Mouse (Mus musculus): ENCODE data around the gene Rsrc1. TPM values are rescaled to one million over a fixed set of nuclear protein-coding genes. Genes with fewer than 3 reads are reported as not detected.

Gene Rsrc1
- total RNA-seq, 1 experiment = 13.2 TPM

- Histone ChIP-seq H3K36me3 (ENCODE audit: control insufficient read depth, insufficient read depth, low read length, poor library complexity, severe bottlenecking) (no peaks in the 10 kb centered on the region), H3K9me3 (ENCODE audit: control insufficient read depth, insufficient read depth, low read depth, low read length) (no peaks in the 10 kb centered on the region), H3K27ac (ENCODE audit: insufficient read depth, low read depth, low read length, poor library complexity, severe bottlenecking) (no peak overlapping the region), H3K9ac (ENCODE audit: insufficient read depth, low read depth, low read length, poor library complexity, severe bottlenecking) (no peak overlapping the region), H3K4me3 (ENCODE audit: insufficient read depth in 1 of 2, low read depth in 1 of 2, low read length in 2 of 2, poor library complexity in 1 of 2, severe bottlenecking in 1 of 2) (no peak overlapping the region), H3K4me1 (ENCODE audit: control insufficient read depth in 2 of 2, insufficient read depth in 2 of 2, low read length in 2 of 2, poor library complexity in 1 of 2) (no peaks in the 10 kb centered on the region)
- TF ChIP-seq HCFC1 (IDR thresholded peaks at IDR 0.05; ENCODE audit: borderline replicate concordance, insufficient read depth, low read length) (no peak), ZC3H11A (IDR thresholded peaks at IDR 0.05; ENCODE audit: borderline replicate concordance, low read depth, low read length) (no peak), MAFK (IDR thresholded peaks at IDR 0.05; ENCODE audit: insufficient read depth, low read depth, low read length) (no peak), ZNF384 (IDR thresholded peaks at IDR 0.05; ENCODE audit: low read depth, low read length) (no peak), CHD2 (IDR thresholded peaks at IDR 0.05; ENCODE audit: low read depth, low read length) (no peak)
- no peak for DNase-seq (ENCODE audit: low read depth, low spot score)
- in situ Hi-C loops (cut with MboI; ENCODE audit: low sequenced_read_pairs in 2 of 2, unreplicated experiment in 2 of 2) = no loop called here
Observed at GRCm38 (mm10) chr3:67135749-67136375, 154.7 kb downstream of the Rsrc1 start.

- Histone ChIP-seq H3K27ac (ENCODE audit: insufficient read depth, low read depth, low read length, poor library complexity, severe bottlenecking) (no peak overlapping the region), H3K4me3 (ENCODE audit: insufficient read depth in 1 of 2, low read depth in 1 of 2, low read length in 2 of 2, poor library complexity in 1 of 2, severe bottlenecking in 1 of 2) (no peak overlapping the region), H3K9me3 (ENCODE audit: control insufficient read depth, insufficient read depth, low read depth, low read length) (no peaks in the 10 kb centered on the region), H3K4me1 (ENCODE audit: control insufficient read depth in 2 of 2, insufficient read depth in 2 of 2, low read length in 2 of 2, poor library complexity in 1 of 2) (no peaks in the 10 kb centered on the region), H3K36me3 (ENCODE audit: control insufficient read depth, insufficient read depth, low read length, poor library complexity, severe bottlenecking) (no peaks in the 10 kb centered on the region), H3K9ac (ENCODE audit: insufficient read depth, low read depth, low read length, poor library complexity, severe bottlenecking) (no peak overlapping the region)
- no peak for DNase-seq (ENCODE audit: low read depth, low spot score)
- TF ChIP-seq ZC3H11A (IDR thresholded peaks at IDR 0.05; ENCODE audit: borderline replicate concordance, low read depth, low read length) = no peak
- no peak for TF ChIP-seq CHD2 (IDR thresholded peaks at IDR 0.05; ENCODE audit: low read depth, low read length)
- no peak for TF ChIP-seq MAFK (IDR thresholded peaks at IDR 0.05; ENCODE audit: insufficient read depth, low read depth, low read length)
- no peak for TF ChIP-seq HCFC1 (IDR thresholded peaks at IDR 0.05; ENCODE audit: borderline replicate concordance, insufficient read depth, low read length)
- no peak for TF ChIP-seq ZNF384 (IDR thresholded peaks at IDR 0.05; ENCODE audit: low read depth, low read length)
- in situ Hi-C loops (cut with MboI; ENCODE audit: low sequenced_read_pairs in 2 of 2, unreplicated experiment in 2 of 2) = no loop called here
Observed at GRCm38 (mm10) chr3:67144952-67145351, 163.8 kb downstream of the Rsrc1 start.

- H3K9ac ChIP-seq (ENCODE audit: insufficient read depth, low read depth, low read length, poor library complexity, severe bottlenecking) = no peak overlapping the region
- no peaks in the 10 kb centered on the region for H3K9me3 ChIP-seq (ENCODE audit: control insufficient read depth, insufficient read depth, low read depth, low read length)
- no peak overlapping the region for H3K4me3 ChIP-seq (ENCODE audit: insufficient read depth in 1 of 2, low read depth in 1 of 2, low read length in 2 of 2, poor library complexity in 1 of 2, severe bottlenecking in 1 of 2)
- H3K4me1 ChIP-seq (ENCODE audit: control insufficient read depth in 2 of 2, insufficient read depth in 2 of 2, low read length in 2 of 2, poor library complexity in 1 of 2) = no peaks in the 10 kb centered on the region
- in situ Hi-C loops (cut with MboI; ENCODE audit: low sequenced_read_pairs in 2 of 2, unreplicated experiment in 2 of 2) = no loop called here
- no peak overlapping the region for H3K27ac ChIP-seq (ENCODE audit: insufficient read depth, low read depth, low read length, poor library complexity, severe bottlenecking)
- TF ChIP-seq ZC3H11A (IDR thresholded peaks at IDR 0.05; ENCODE audit: borderline replicate concordance, low read depth, low read length) (no peak), MAFK (IDR thresholded peaks at IDR 0.05; ENCODE audit: insufficient read depth, low read depth, low read length) (no peak), CHD2 (IDR thresholded peaks at IDR 0.05; ENCODE audit: low read depth, low read length) (no peak), ZNF384 (IDR thresholded peaks at IDR 0.05; ENCODE audit: low read depth, low read length) (no peak), HCFC1 (IDR thresholded peaks at IDR 0.05; ENCODE audit: borderline replicate concordance, insufficient read depth, low read length) (no peak)
- no peaks in the 10 kb centered on the region for H3K36me3 ChIP-seq (ENCODE audit: control insufficient read depth, insufficient read depth, low read length, poor library complexity, severe bottlenecking)
- DNase-seq (ENCODE audit: low read depth, low spot score) = no peak
Observed at GRCm38 (mm10) chr3:67146280-67146679, 165.1 kb downstream of the Rsrc1 start.

GRCm38 (mm10) chr3:67147246-67147645 lies 166.1 kb downstream of the Rsrc1 start:
- Histone ChIP-seq H3K27ac (ENCODE audit: insufficient read depth, low read depth, low read length, poor library complexity, severe bottlenecking) (no peak overlapping the region), H3K4me1 (ENCODE audit: control insufficient read depth in 2 of 2, insufficient read depth in 2 of 2, low read length in 2 of 2, poor library complexity in 1 of 2) (no peaks in the 10 kb centered on the region), H3K9me3 (ENCODE audit: control insufficient read depth, insufficient read depth, low read depth, low read length) (no peaks in the 10 kb centered on the region), H3K36me3 (ENCODE audit: control insufficient read depth, insufficient read depth, low read length, poor library complexity, severe bottlenecking) (no peaks in the 10 kb centered on the region), H3K4me3 (ENCODE audit: insufficient read depth in 1 of 2, low read depth in 1 of 2, low read length in 2 of 2, poor library complexity in 1 of 2, severe bottlenecking in 1 of 2) (no peak overlapping the region), H3K9ac (ENCODE audit: insufficient read depth, low read depth, low read length, poor library complexity, severe bottlenecking) (no peak overlapping the region)
- TF ChIP-seq ZNF384 (IDR thresholded peaks at IDR 0.05; ENCODE audit: low read depth, low read length) (no peak), ZC3H11A (IDR thresholded peaks at IDR 0.05; ENCODE audit: borderline replicate concordance, low read depth, low read length) (no peak), MAFK (IDR thresholded peaks at IDR 0.05; ENCODE audit: insufficient read depth, low read depth, low read length) (no peak), CHD2 (IDR thresholded peaks at IDR 0.05; ENCODE audit: low read depth, low read length) (no peak), HCFC1 (IDR thresholded peaks at IDR 0.05; ENCODE audit: borderline replicate concordance, insufficient read depth, low read length) (no peak)
- in situ Hi-C loops (cut with MboI; ENCODE audit: low sequenced_read_pairs in 2 of 2, unreplicated experiment in 2 of 2) = no loop called here
- DNase-seq (ENCODE audit: low read depth, low spot score) = no peak

Data from ES-E14 (cell line).